Mouse (Mus musculus) heart, embryonic 11.5 days (tissue): ENCODE results near the gene Rassf5. TPM values are rescaled to one million over a fixed set of nuclear protein-coding genes. Genes with fewer than 3 reads are reported as not detected.

ENCODE experiments used
- ATAC-seq: fragments of 200-750 bp; cut with Nextera tagmentation; replicated peaks from 2 replicates; pipeline ENCODE4 v1.8.0; 2017; ENCODE audit warnings: moderate library complexity; ENCODE audit not compliant: insufficient number of reproducible peaks, low FRiP score, low TSS enrichment
- H3K27ac ChIP-seq: fragments of 300-500 bp; sonication (generic); 2 replicates; pipeline ENCODE4 v1.5.1; 2014; ENCODE audit warnings: mild to moderate bottlenecking, low read depth, low read length
- H3K27me3 ChIP-seq: fragments of 300-500 bp; sonication (generic); 2 replicates; pipeline ENCODE4 v1.6.1; 2014; ENCODE audit warnings: mild to moderate bottlenecking, low read length, mixed read lengths; ENCODE audit not compliant: control insufficient read depth, insufficient read depth
- H3K36me3 ChIP-seq: fragments of 300-500 bp; sonication (generic); 2 replicates; pipeline ENCODE4 v1.6.1; 2014; ENCODE audit warnings: mild to moderate bottlenecking, low read length, moderate library complexity, mixed read lengths; ENCODE audit not compliant: control insufficient read depth, insufficient read depth
- H3K4me1 ChIP-seq: fragments of 300-500 bp; sonication (generic); 2 replicates; pipeline ENCODE4 v1.6.1; 2014; ENCODE audit warnings: low read length; ENCODE audit not compliant: control insufficient read depth, insufficient read depth
- H3K4me2 ChIP-seq: fragments of 300-500 bp; sonication (generic); 2 replicates; pipeline ENCODE4 v1.6.1; 2014; ENCODE audit warnings: mild to moderate bottlenecking, moderate library complexity
- H3K4me3 ChIP-seq: fragments of 300-500 bp; sonication (generic); 2 replicates; pipeline ENCODE4 v1.5.1; 2014; ENCODE audit warnings: low read depth, low read length
- H3K9ac ChIP-seq: fragments of 300-500 bp; sonication (generic); 2 replicates; pipeline ENCODE4 v1.6.1; 2014; ENCODE audit warnings: mild to moderate bottlenecking, low read depth, low read length, moderate library complexity
- H3K9me3 ChIP-seq: fragments of 300-500 bp; sonication (generic); replicated peaks from 2 replicates; pipeline ENCODE4 v1.6.1; 2016; ENCODE audit warnings: low read length; ENCODE audit not compliant: control insufficient read depth
- WGBS: fragments of 180-500 bp; shearing (Covaris S2); extraction: QIAGEN DNeasy Blood & Tissue Kit; methylation state at CpG from one replicate; pipeline ENCODE4 v1.1.7; 2014; ENCODE audit not compliant: insufficient replicate concordance; 5-methylcytosine and 5-hydroxymethylcytosine counted together
- polyA plus RNA-seq: library from polyadenylated mRNA; unstranded; fragments of >200 nt; fragmentation: Nextera tagmentation; extraction: Ambion mirVana; gene quantifications from 2 replicates; pipeline ENCODE4 v1.2.1, GENCODE M21; 2014

Rassf5 gene
- polyA plus RNA-seq = 38.1 and 39.1 TPM in 2 replicates

- Histone ChIP-seq H3K9me3 (no peaks in the 10 kb centered on the region), H3K4me1 (peaks cover 40% of the 10 kb centered on the region), H3K4me2 (peak within 1 kb of the TSS; percentile 97), H3K36me3 (no peaks in the 10 kb centered on the region), H3K9ac (peak within 1 kb of the TSS; percentile 83), H3K27ac (no peak within 1 kb of the TSS; the same call in 1 of the 2 replicates), H3K27me3 (peaks cover 14% of the 10 kb centered on the region), H3K4me3 (peak within 1 kb of the TSS; percentile 77)
- ATAC-seq = peak; percentile 40; the same call in 1 of the 2 replicates
- WGBS = 1% methylated on average over 59 of the region's 60 CpGs
Measured at GRCm38 (mm10) chr1:131245089-131245856, at the start of gene Rassf5. Gene Rassf5 (minus strand): TSS chr1:131245258.

GRCm38 (mm10) chr1:131293922-131294250 is 48.8 kb upstream of the Rassf5 start:
- Histone ChIP-seq H3K4me3 (no peak overlapping the region), H3K36me3 (peaks cover 5% of the 10 kb centered on the region; the same call in 1 of the 2 replicates), H3K4me1 (peaks cover 23% of the 10 kb centered on the region), H3K9me3 (no peaks in the 10 kb centered on the region), H3K27ac (no peak overlapping the region), H3K9ac (no peak overlapping the region), H3K4me2 (no peak overlapping the region), H3K27me3 (no peaks in the 10 kb centered on the region)
- WGBS = 93% methylated on average over 2 of the region's 2 CpGs
- no peak for ATAC-seq

- Histone ChIP-seq H3K27me3 (no peaks in the 10 kb centered on the region), H3K27ac (no peak overlapping the region), H3K36me3 (peaks cover 5% of the 10 kb centered on the region; the same call in 1 of the 2 replicates), H3K4me1 (peaks cover 23% of the 10 kb centered on the region), H3K9ac (no peak overlapping the region), H3K4me3 (no peak overlapping the region), H3K4me2 (no peak overlapping the region), H3K9me3 (no peaks in the 10 kb centered on the region)
- 87% methylated on average over 4 of the region's 4 CpGs for WGBS
- ATAC-seq = no peak
Measured at GRCm38 (mm10) chr1:131293221-131293921, 48.3 kb upstream of the Rassf5 start.

GRCm38 (mm10) chr1:131290648-131291047 is 45.6 kb upstream of the Rassf5 start:
- H3K27ac ChIP-seq = no peak overlapping the region
- H3K36me3 ChIP-seq = no peaks in the 10 kb centered on the region
- ATAC-seq = no peak
- peaks cover 18% of the 10 kb centered on the region for H3K4me1 ChIP-seq
- H3K9ac ChIP-seq = no peak overlapping the region
- WGBS = 43% methylated on average over 2 of the region's 2 CpGs
- H3K4me2 ChIP-seq = no peak overlapping the region
- no peak overlapping the region for H3K4me3 ChIP-seq
- H3K27me3 ChIP-seq = no peaks in the 10 kb centered on the region
- H3K9me3 ChIP-seq = no peaks in the 10 kb centered on the region

GRCm38 (mm10) chr1:131288938-131289337 is 43.9 kb upstream of the Rassf5 start:
- no peak for ATAC-seq
- Histone ChIP-seq H3K4me2 (no peak overlapping the region), H3K27ac (no peak overlapping the region), H3K36me3 (no peaks in the 10 kb centered on the region), H3K9me3 (no peaks in the 10 kb centered on the region), H3K4me1 (peaks cover 10% of the 10 kb centered on the region), H3K27me3 (no peaks in the 10 kb centered on the region), H3K9ac (no peak overlapping the region), H3K4me3 (no peak overlapping the region)
- 81% methylated on average over 6 of the region's 6 CpGs for WGBS

GRCm38 (mm10) chr1:131287267-131287666 is 42.2 kb upstream of the Rassf5 start:
- H3K9ac ChIP-seq = no peak overlapping the region

GRCm38 (mm10) chr1:131286803-131287202 is 41.7 kb upstream of the Rassf5 start:
- no peak overlapping the region for H3K4me2 ChIP-seq
- no peak overlapping the region for H3K27ac ChIP-seq
- no peaks in the 10 kb centered on the region for H3K27me3 ChIP-seq
- ATAC-seq = 0 out of 2 replicates have a peak, but pooled peaks have one; percentile 6
- H3K36me3 ChIP-seq = no peaks in the 10 kb centered on the region
- peaks cover 16% of the 10 kb centered on the region for H3K4me1 ChIP-seq
- no peak overlapping the region for H3K9ac ChIP-seq
- H3K4me3 ChIP-seq = no peak overlapping the region
- H3K9me3 ChIP-seq = no peaks in the 10 kb centered on the region
- 33% methylated on average over 5 of the region's 5 CpGs for WGBS

More at GRCm38 (mm10) chr1:131287267-131287666, 42.2 kb upstream of the Rassf5 start:
- Histone ChIP-seq H3K4me2 (no peak overlapping the region), H3K27ac (no peak overlapping the region), H3K36me3 (no peaks in the 10 kb centered on the region), H3K4me1 (peaks cover 13% of the 10 kb centered on the region), H3K4me3 (no peak overlapping the region), H3K27me3 (no peaks in the 10 kb centered on the region), H3K9me3 (no peaks in the 10 kb centered on the region)
- 45% methylated on average over 2 of the region's 2 CpGs for WGBS
- ATAC-seq = no peak

GRCm38 (mm10) chr1:131284616-131285015 is 39.6 kb upstream of the Rassf5 start:
- no peak overlapping the region for H3K27ac ChIP-seq
- H3K27me3 ChIP-seq = no peaks in the 10 kb centered on the region
- H3K36me3 ChIP-seq = no peaks in the 10 kb centered on the region
- H3K9me3 ChIP-seq = no peaks in the 10 kb centered on the region
- no peak overlapping the region for H3K4me2 ChIP-seq
- no peak overlapping the region for H3K9ac ChIP-seq
- peaks cover 24% of the 10 kb centered on the region for H3K4me1 ChIP-seq
- H3K4me3 ChIP-seq = no peak overlapping the region
- 85% methylated on average over 4 of the region's 4 CpGs for WGBS
- ATAC-seq = no peak
